Mouse (Mus musculus) hindbrain, embryonic 16.5 days (tissue): ENCODE measurements around the gene Gm13694. TPM values are rescaled to one million over a fixed set of nuclear protein-coding genes. Genes with fewer than 3 reads are reported as not detected.
"Not testable (repeated sequence)": the region's sequence is repeated elsewhere in the genome, so short reads cannot be mapped to it uniquely, and the experiment has no call there.

ENCODE experiments used
- ATAC-seq: fragments of 200-750 bp; cut with Nextera tagmentation; 2 replicates; pipeline ENCODE4 v1.8.0; 2017; ENCODE audit warnings: moderate TSS enrichment, moderate library complexity
- H3K27ac ChIP-seq: fragments of 300-500 bp; sonication (generic); 2 replicates; pipeline ENCODE4 v1.5.1; 2014; ENCODE audit warnings: low read depth, mild to moderate bottlenecking, control low read depth, low read length, moderate library complexity
- H3K27me3 ChIP-seq: fragments of 300-500 bp; sonication (generic); replicated peaks from 2 replicates; pipeline ENCODE4 v1.6.1; 2014; ENCODE audit warnings: low read length; ENCODE audit not compliant: control insufficient read depth, insufficient read depth
- H3K36me3 ChIP-seq: fragments of 300-500 bp; sonication (generic); 2 replicates; pipeline ENCODE4 v1.6.1; 2014; ENCODE audit warnings: mild to moderate bottlenecking, low read length, moderate library complexity, mixed read lengths; ENCODE audit not compliant: control insufficient read depth, insufficient read depth
- H3K4me1 ChIP-seq: fragments of 300-500 bp; sonication (generic); 2 replicates; pipeline ENCODE4 v1.6.1; 2014; ENCODE audit warnings: low read depth, low read length; ENCODE audit not compliant: control insufficient read depth, insufficient read depth
- H3K4me2 ChIP-seq: fragments of 300-500 bp; sonication (generic); 2 replicates; pipeline ENCODE4 v1.6.1; 2014; ENCODE audit warnings: mild to moderate bottlenecking, low read length, control low read depth, moderate library complexity
- H3K4me3 ChIP-seq: fragments of 300-500 bp; sonication (generic); 2 replicates; pipeline ENCODE4 v1.5.1; 2014; ENCODE audit warnings: mild to moderate bottlenecking, low read length, control low read depth, moderate library complexity
- H3K9ac ChIP-seq: fragments of 300-500 bp; sonication (generic); 2 replicates; pipeline ENCODE4 v1.6.1; 2014; ENCODE audit warnings: low read depth, mild to moderate bottlenecking, control low read depth, low read length, moderate library complexity
- H3K9me3 ChIP-seq: fragments of 300-500 bp; sonication (generic); 2 replicates; pipeline ENCODE4 v1.6.1; 2014; ENCODE audit warnings: mild to moderate bottlenecking, low read length, moderate library complexity; ENCODE audit not compliant: control insufficient read depth
- WGBS: fragments of 180-500 bp; shearing (Covaris S2); extraction: QIAGEN DNeasy Blood & Tissue Kit; methylation state at CpG from one replicate; pipeline ENCODE4 v1.1.7; 2014; 5-methylcytosine and 5-hydroxymethylcytosine counted together
- polyA plus RNA-seq: library from polyadenylated mRNA; unstranded; fragments of >200 nt; fragmentation: Nextera tagmentation; extraction: Ambion mirVana; gene quantifications from 2 replicates; pipeline ENCODE4 v1.2.1, GENCODE M21; 2015

Gene Gm13694
- polyA plus RNA-seq: not detected in 2 replicates

DNA sequence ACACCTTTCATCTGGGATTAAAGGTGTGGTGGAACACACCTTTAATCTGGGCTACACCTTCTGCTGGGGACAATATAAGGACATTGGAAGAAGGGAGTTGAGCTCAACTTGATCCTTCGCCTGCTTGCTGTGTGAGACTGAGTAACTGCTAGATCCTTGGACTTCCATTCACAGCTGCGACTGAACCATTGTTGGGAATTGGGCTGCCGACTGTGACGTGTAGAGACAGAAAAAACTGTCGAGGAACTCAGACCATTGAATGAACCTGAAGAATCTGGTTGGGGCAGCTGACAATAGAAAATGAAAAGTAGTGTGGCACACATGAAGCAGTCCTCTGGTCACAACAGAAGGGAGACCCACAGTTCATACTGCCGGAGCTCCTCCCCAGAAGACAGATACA is at the start of gene Gm13694:
Gm13694 (plus strand) TSS at position 301 of the 400 bp plus-strand sequence.
- H3K27ac ChIP-seq, H3K4me2 ChIP-seq, ATAC-seq, H3K4me1 ChIP-seq, H3K9me3 ChIP-seq, H3K4me3 ChIP-seq, H3K9ac ChIP-seq, H3K27me3 ChIP-seq, H3K36me3 ChIP-seq: not testable (repeated sequence)
- no CpG with 5 or more reads among the region's 6 CpGs for WGBS

DNA sequence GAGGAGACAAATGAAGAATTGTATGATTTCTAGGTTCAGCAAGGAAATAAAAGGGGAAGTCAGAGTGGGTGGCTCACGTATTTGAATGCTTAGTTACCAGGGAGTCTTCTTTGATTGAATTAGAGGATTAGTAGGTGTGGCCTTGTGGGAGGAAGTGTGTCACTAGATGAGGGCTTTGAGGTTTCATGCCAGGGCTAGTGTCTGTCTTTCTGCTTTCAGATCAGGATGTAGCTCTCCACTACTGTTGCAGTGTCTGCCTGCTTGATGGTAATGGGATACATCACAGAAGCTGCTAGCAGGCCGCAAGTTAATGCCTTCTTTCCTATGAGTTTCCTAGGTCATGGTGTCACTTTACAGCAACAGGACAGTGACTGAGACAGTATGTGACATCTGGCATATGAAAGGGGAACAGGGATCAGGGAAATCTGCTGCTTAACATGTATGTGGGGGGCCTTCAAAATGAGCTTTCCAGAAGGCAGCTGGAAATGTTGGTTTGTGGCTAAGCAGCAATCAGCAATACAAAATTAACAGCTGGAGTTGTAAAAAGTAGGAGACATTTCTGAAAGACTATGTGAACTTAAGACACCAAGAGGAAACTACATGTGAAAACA is 49.1 kb upstream of the Gm13694 start:
- no peaks in the 10 kb centered on the region for H3K36me3 ChIP-seq
- ATAC-seq: no peak

DNA sequence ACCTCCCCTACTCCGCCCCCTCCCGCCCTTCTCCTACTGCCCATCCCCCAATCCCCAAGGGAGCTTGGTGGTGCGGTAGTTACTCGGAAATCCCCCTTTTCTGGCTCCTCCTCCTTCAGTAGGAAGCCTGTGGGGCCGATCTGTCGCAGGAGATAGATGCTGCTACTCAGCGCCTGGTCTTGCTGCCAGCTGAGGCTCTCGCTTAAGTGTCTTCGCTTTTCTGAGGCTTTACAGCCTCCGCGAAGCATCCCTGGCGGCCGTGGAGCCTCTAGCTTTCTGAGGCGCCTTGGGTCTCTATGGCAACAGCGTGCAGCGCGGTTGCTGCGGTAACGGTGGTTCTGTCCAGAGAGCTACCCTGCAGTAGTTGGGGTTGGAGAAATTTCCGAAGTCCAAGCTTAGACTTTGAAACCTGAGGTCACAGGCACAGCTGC is 37.8 kb upstream of the Gm13694 start, which contains the start of gene Zswim2:
Zswim2 (minus strand) TSS at position 298 of the 431 bp plus-strand sequence.
- Histone ChIP-seq H3K27ac (peak within 1 kb of the TSS; percentile 72), H3K4me2 (peak within 1 kb of the TSS; percentile 80), H3K36me3 (no peaks in the 10 kb centered on the region), H3K27me3 (no peaks in the 10 kb centered on the region), H3K4me3 (peak within 1 kb of the TSS; percentile 46), H3K4me1 (peaks cover 5% of the 10 kb centered on the region; the same call in 1 of the 2 replicates), H3K9me3 (no peaks in the 10 kb centered on the region), H3K9ac (peak within 1 kb of the TSS; percentile 62)
- WGBS: 1% methylated on average over 20 of the region's 20 CpGs
- ATAC-seq: peak; percentile 100

More for the DNA sequence above, 49.1 kb upstream of the Gm13694 start:
- 58% methylated on average over 2 of the region's 2 CpGs for WGBS
- Histone ChIP-seq H3K4me1 (no peaks in the 10 kb centered on the region), H3K9ac (no peak overlapping the region), H3K4me2 (no peak overlapping the region), H3K4me3 (no peak overlapping the region), H3K9me3 (no peaks in the 10 kb centered on the region), H3K27me3 (no peaks in the 10 kb centered on the region), H3K27ac (no peak overlapping the region)

DNA sequence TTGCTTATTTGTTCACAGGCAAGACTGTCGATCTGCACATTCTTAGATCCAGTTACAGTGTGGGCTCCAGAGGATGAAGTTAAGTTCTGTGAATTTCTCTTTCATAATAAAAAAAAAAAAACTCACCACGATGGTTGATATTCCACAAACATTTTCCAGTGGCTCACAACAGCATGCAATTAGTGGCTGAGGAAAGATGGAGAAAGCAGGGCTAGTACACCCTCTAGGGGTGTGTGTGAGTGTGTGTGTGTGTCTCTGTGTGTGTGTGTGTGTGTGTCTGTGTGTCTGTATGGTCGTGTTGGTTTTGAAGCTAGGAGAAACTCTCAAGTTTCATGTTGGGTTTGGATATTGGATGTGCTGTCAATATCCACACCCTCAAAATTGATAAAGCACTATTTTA is 37.4 kb upstream of the Gm13694 start:
- 27% methylated on average over 3 of the region's 3 CpGs for WGBS
- H3K9me3 ChIP-seq: no peaks in the 10 kb centered on the region
- no peak overlapping the region for H3K9ac ChIP-seq
- H3K4me2 ChIP-seq: peak overlapping the region; percentile 80
- H3K4me1 ChIP-seq: peaks cover 5% of the 10 kb centered on the region; the same call in 1 of the 2 replicates
- ATAC-seq: peak; percentile 31
- no peaks in the 10 kb centered on the region for H3K27me3 ChIP-seq
- no peaks in the 10 kb centered on the region for H3K36me3 ChIP-seq
- H3K4me3 ChIP-seq: peak overlapping the region; percentile 46
- no peak overlapping the region for H3K27ac ChIP-seq

DNA sequence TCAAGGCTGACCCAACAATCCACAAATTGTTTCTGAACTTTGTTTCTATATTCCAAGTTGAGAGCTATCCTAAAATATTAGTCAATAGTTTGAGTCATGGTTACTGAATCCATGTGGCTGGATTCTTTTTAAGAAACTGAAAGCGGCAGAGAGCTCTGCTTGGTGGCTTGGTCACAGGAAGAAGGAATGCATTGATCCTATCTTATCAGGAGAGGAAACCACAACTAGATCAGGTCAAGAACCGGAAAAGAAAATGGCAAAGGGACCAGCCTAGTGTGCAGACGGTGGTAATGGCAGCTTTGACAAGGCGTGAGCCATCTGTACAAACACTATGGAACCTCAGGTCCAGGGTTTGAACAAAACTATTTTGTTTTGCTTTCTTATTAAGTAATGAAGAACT is 36.9 kb upstream of the Gm13694 start:
- no peak for ATAC-seq
- H3K27ac ChIP-seq: no peak overlapping the region
- H3K9me3 ChIP-seq: no peaks in the 10 kb centered on the region
- H3K9ac ChIP-seq: no peak overlapping the region
- H3K4me3 ChIP-seq: no peak overlapping the region
- H3K4me1 ChIP-seq: peaks cover 5% of the 10 kb centered on the region; the same call in 1 of the 2 replicates
- H3K36me3 ChIP-seq: no peaks in the 10 kb centered on the region
- no peak overlapping the region for H3K4me2 ChIP-seq
- H3K27me3 ChIP-seq: no peaks in the 10 kb centered on the region
- 82% methylated on average over 4 of the region's 4 CpGs for WGBS

DNA sequence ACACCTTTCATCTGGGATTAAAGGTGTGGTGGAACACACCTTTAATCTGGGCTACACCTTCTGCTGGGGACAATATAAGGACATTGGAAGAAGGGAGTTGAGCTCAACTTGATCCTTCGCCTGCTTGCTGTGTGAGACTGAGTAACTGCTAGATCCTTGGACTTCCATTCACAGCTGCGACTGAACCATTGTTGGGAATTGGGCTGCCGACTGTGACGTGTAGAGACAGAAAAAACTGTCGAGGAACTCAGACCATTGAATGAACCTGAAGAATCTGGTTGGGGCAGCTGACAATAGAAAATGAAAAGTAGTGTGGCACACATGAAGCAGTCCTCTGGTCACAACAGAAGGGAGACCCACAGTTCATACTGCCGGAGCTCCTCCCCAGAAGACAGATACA is 23.3 kb upstream of the Gm13694 start, which contains the start of gene Gm13698:
Gm13698 (plus strand) TSS at position 301 of the 400 bp plus-strand sequence.
- no CpG with 5 or more reads among the region's 6 CpGs for WGBS
- not testable (repeated sequence) for H3K9ac ChIP-seq, H3K9me3 ChIP-seq, H3K27ac ChIP-seq, ATAC-seq, H3K4me1 ChIP-seq, H3K27me3 ChIP-seq, H3K36me3 ChIP-seq, H3K4me2 ChIP-seq, H3K4me3 ChIP-seq

DNA sequence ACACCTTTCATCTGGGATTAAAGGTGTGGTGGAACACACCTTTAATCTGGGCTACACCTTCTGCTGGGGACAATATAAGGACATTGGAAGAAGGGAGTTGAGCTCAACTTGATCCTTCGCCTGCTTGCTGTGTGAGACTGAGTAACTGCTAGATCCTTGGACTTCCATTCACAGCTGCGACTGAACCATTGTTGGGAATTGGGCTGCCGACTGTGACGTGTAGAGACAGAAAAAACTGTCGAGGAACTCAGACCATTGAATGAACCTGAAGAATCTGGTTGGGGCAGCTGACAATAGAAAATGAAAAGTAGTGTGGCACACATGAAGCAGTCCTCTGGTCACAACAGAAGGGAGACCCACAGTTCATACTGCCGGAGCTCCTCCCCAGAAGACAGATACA is 17.5 kb upstream of the Gm13694 start, which contains the start of gene Gm13693:
Gm13693 (plus strand) TSS at position 301 of the 400 bp plus-strand sequence.
- not testable (repeated sequence) for H3K9me3 ChIP-seq, H3K4me1 ChIP-seq, H3K9ac ChIP-seq, ATAC-seq, H3K27ac ChIP-seq, H3K36me3 ChIP-seq, H3K4me3 ChIP-seq, H3K4me2 ChIP-seq, H3K27me3 ChIP-seq
- no CpG with 5 or more reads among the region's 6 CpGs for WGBS

DNA sequence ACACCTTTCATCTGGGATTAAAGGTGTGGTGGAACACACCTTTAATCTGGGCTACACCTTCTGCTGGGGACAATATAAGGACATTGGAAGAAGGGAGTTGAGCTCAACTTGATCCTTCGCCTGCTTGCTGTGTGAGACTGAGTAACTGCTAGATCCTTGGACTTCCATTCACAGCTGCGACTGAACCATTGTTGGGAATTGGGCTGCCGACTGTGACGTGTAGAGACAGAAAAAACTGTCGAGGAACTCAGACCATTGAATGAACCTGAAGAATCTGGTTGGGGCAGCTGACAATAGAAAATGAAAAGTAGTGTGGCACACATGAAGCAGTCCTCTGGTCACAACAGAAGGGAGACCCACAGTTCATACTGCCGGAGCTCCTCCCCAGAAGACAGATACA is 11.7 kb upstream of the Gm13694 start, which contains the start of gene Gm13695:
Gm13695 (plus strand) TSS at position 301 of the 400 bp plus-strand sequence.
- ATAC-seq, H3K27ac ChIP-seq, H3K4me1 ChIP-seq, H3K36me3 ChIP-seq, H3K9ac ChIP-seq, H3K9me3 ChIP-seq, H3K27me3 ChIP-seq, H3K4me3 ChIP-seq, H3K4me2 ChIP-seq: not testable (repeated sequence)
- WGBS: no CpG with 5 or more reads among the region's 6 CpGs

DNA sequence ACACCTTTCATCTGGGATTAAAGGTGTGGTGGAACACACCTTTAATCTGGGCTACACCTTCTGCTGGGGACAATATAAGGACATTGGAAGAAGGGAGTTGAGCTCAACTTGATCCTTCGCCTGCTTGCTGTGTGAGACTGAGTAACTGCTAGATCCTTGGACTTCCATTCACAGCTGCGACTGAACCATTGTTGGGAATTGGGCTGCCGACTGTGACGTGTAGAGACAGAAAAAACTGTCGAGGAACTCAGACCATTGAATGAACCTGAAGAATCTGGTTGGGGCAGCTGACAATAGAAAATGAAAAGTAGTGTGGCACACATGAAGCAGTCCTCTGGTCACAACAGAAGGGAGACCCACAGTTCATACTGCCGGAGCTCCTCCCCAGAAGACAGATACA is 5.9 kb upstream of the Gm13694 start, which contains the start of gene Gm13696:
Gm13696 (plus strand) TSS at position 301 of the 400 bp plus-strand sequence.
- not testable (repeated sequence) for H3K9ac ChIP-seq, H3K4me1 ChIP-seq, H3K27ac ChIP-seq, H3K4me2 ChIP-seq, H3K9me3 ChIP-seq, H3K27me3 ChIP-seq, H3K36me3 ChIP-seq, H3K4me3 ChIP-seq, ATAC-seq
- whole genome bisulfite sequencing: no CpG with 5 or more reads among the region's 6 CpGs
